Mouse (Mus musculus) heart, postnatal 0 days (tissue): ENCODE results near the gene Gpld1.

Source experiments
- CTCF ChIP-seq: IDR thresholded peaks from 2 replicates; pipeline ENCODE4 v1.5.1; 2016; ENCODE audit warnings: antibody characterized with exemption, control low read depth, low read depth
- EP300 ChIP-seq: IDR thresholded peaks from 2 replicates; pipeline ENCODE4 v1.6.1; 2016; ENCODE audit warnings: antibody characterized with exemption, low read depth

DNA sequence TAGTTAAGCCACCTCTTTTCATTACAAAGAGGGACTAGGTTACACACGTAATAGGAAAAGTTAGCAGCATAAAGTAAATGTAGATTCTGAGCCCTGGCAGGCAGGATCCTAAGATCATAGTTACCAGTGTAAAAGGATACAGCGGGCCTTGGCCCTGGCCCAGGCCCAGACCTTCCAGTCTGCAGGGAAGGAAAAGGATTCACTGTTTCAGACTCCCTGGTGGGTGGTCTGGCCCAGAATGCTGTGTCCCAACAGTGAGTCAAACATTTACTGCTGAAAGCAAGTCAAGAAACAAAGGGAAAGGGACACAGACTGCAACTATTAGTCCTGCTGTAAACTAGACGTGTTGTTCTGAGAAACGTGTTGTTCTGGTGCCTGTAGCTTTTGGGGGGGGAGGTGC is 2.6 kb downstream of the Gpld1 start:
- TF ChIP-seq CTCF (no peak), EP300 (no peak)
